Mouse (Mus musculus) thymus, adult 2 months (tissue): Measurements from ENCODE around the gene Slc35f1.

Source experiments
- CTCF ChIP-seq: fragments of 200-500 bp; IDR thresholded peaks from 2 replicates; pipeline ENCODE4 v1.5.1; 2012; ENCODE audit warnings: mild to moderate bottlenecking, control low read depth, low read length, moderate library complexity, borderline replicate concordance; ENCODE audit not compliant: control insufficient read depth, poor library complexity, insufficient read depth; ENCODE audit errors: extremely low read depth
- POLR2A ChIP-seq: fragments of 200-500 bp; IDR thresholded peaks from 2 replicates; pipeline ENCODE4 v1.6.1; 2012; ENCODE audit warnings: mild to moderate bottlenecking, low read length, control low read depth, moderate library complexity; ENCODE audit not compliant: control insufficient read depth, poor library complexity, insufficient read depth; ENCODE audit errors: extremely low read depth

GRCm38 (mm10) chr10:53028454-53028853, 338.1 kb downstream of the Slc35f1 start:
- TF ChIP-seq POLR2A = no peak
- TF ChIP-seq CTCF = no peak
